ENCODE assay signal across 8 mouse cellular contexts in the genomic region with DNA sequence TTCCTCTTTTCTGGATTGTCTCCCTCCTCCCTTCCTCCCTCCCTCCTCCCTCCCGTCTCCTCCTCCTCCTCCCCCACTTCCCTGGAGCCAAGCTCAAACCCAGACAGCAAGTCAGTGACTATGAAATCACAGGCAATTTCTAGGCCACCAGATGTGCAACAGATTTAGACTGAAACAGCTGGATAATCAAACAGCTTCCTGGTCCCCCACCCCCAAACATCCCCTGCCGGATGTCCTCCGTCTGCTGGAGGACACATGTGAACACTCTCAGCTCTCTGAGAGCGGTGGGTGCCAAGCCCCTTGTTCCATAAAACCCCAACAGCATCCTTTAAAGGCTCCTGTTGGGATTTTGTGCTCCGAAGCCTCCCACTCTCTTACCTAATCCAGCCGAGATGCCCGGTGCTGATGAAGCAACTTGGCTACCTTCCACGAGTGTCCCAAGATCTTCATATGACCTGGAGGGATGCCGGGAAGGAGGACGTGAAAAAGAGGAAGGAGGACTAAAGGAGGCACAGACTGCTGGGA. TPM values are rescaled to one million over a fixed set of nuclear protein-coding genes. Genes with fewer than 3 reads are reported as not detected.
A peak's percentile ranks its signal among the peaks of the same experiment; 100 is the strongest.
DNase-seq lines count a peak whose midpoint lies in the region; ATAC-seq and TF ChIP-seq lines count a peak whose summit lies in the region.

No protein-coding gene starts in this region.

- H3K27ac ChIP-seq in heart, embryonic 11.5 days (ENCODE audit: low read depth, low read length), result peak overlapping the region; percentile 72
- H3K27ac ChIP-seq in kidney, embryonic 14.5 days (ENCODE audit: low read depth, low read length), result peak overlapping the region; percentile 63

- peak overlapping the region; percentile 16; the same call in 1 of the 2 replicates for H3K9ac ChIP-seq in heart, embryonic 11.5 days (ENCODE audit: low read depth, low read length)
- no peak overlapping the region for H3K9ac ChIP-seq in kidney, embryonic 14.5 days (ENCODE audit: low read depth, low read length)

- peak; percentile 38; the same call in 1 of the 2 replicates for ATAC-seq in frontal cortex, adult (ENCODE audit: low TSS enrichment)
- no peak for ATAC-seq in heart, embryonic 11.5 days (replicated peaks; ENCODE audit: insufficient number of reproducible peaks, low FRiP score, low TSS enrichment)
- ATAC-seq in kidney, embryonic 14.5 days (ENCODE audit: low FRiP score, low TSS enrichment), result peak; percentile 48; the same call in 1 of the 2 replicates

- peak overlapping the region; percentile 27 for H3K4me2 ChIP-seq in heart, embryonic 11.5 days
- peak overlapping the region; percentile 36; the same call in 1 of the 2 replicates for H3K4me2 ChIP-seq in kidney, embryonic 14.5 days (replicated peaks; ENCODE audit: low read depth, low read length)

- peaks cover 10% of the 10 kb centered on the region for H3K4me1 ChIP-seq in heart, embryonic 11.5 days (ENCODE audit: control insufficient read depth, insufficient read depth, low read length)
- H3K4me1 ChIP-seq in kidney, embryonic 14.5 days (ENCODE audit: control insufficient read depth, insufficient read depth, low read length), result 0 out of 2 replicates have a peak, but pooled peaks cover 8% of the 10 kb centered on the region

- WGBS in heart, embryonic 11.5 days (ENCODE audit: insufficient replicate concordance), result 50% methylated on average over 10 of the region's 10 CpGs
- WGBS in kidney, embryonic 14.5 days, result 26% methylated on average over 10 of the region's 10 CpGs

- no peaks in the 10 kb centered on the region for H3K27me3 ChIP-seq in heart, embryonic 11.5 days (ENCODE audit: control insufficient read depth, insufficient read depth, low read length)
- H3K27me3 ChIP-seq in kidney, embryonic 14.5 days (ENCODE audit: control insufficient read depth, insufficient read depth, low read length), result no peaks in the 10 kb centered on the region

- H3K9me3 ChIP-seq in heart, embryonic 11.5 days (replicated peaks; ENCODE audit: control insufficient read depth, low read length), result no peaks in the 10 kb centered on the region
- no peaks in the 10 kb centered on the region for H3K9me3 ChIP-seq in kidney, embryonic 14.5 days (ENCODE audit: control insufficient read depth, low read length)

- TF ChIP-seq CTCF in brain, embryonic 14.5 days (IDR thresholded peaks at IDR 0.05; ENCODE audit: borderline replicate concordance, extremely low read depth, insufficient read depth, insufficient read length), result no peak

- no peak overlapping the region for H3K4me3 ChIP-seq in heart, embryonic 11.5 days (ENCODE audit: low read depth, low read length)
- no peak overlapping the region for H3K4me3 ChIP-seq in kidney, embryonic 14.5 days (ENCODE audit: low read length)

- H3K36me3 ChIP-seq in heart, embryonic 11.5 days (ENCODE audit: control insufficient read depth, insufficient read depth, low read length), result no peaks in the 10 kb centered on the region
- no peaks in the 10 kb centered on the region for H3K36me3 ChIP-seq in kidney, embryonic 14.5 days (ENCODE audit: control insufficient read depth, insufficient read depth, low read length)

- no peak for DNase-seq in frontal cortex, postnatal 25 days (ENCODE audit: low spot score in 2 of 2)
- DNase-seq in brain, embryonic 14.5 days (ENCODE audit: low read depth), result peak; percentile 38
- peak; percentile 74 for DNase-seq in lung, postnatal 25 days (ENCODE audit: low spot score)
- peak; percentile 62 for DNase-seq in thymus, postnatal 14 days
- DNase-seq in cerebellum, postnatal 36 days, result no peak

- TF ChIP-seq POLR2A in brain, embryonic 14.5 days (IDR thresholded peaks at IDR 0.05; ENCODE audit: borderline replicate concordance, extremely low read depth, insufficient read depth, insufficient read length, poor library complexity, severe bottlenecking), result no peak

RNA-seq across cellular contexts. Expression of a gene that starts 5.5 kb away (rescaled TPM):
- 0.07 and 0.24 TPM in 2 replicates for polyA plus RNA-seq in brain, embryonic 14.5 days (2012; rRNA removed)
- polyA plus RNA-seq in heart, embryonic 11.5 days (2014; fragmentation: Nextera tagmentation; extraction: Ambion mirVana), result 0.47 and 0.51 TPM in 2 replicates
- polyA plus RNA-seq in kidney, embryonic 14.5 days (2014; fragmentation: Nextera tagmentation; extraction: Ambion mirVana), result 0.31 and 0.36 TPM in 2 replicates

RNA-seq across cellular contexts. Expression of a gene that starts 12.0 kb away (rescaled TPM):
- polyA plus RNA-seq in brain, embryonic 14.5 days (2012; rRNA removed), result 270 and 345 TPM in 2 replicates
- 216 and 225 TPM in 2 replicates for polyA plus RNA-seq in heart, embryonic 11.5 days (2014; fragmentation: Nextera tagmentation; extraction: Ambion mirVana)
- 281 and 296 TPM in 2 replicates for polyA plus RNA-seq in kidney, embryonic 14.5 days (2014; fragmentation: Nextera tagmentation; extraction: Ambion mirVana)

RNA-seq across cellular contexts. Expression of a gene that starts 45.4 kb away (rescaled TPM):
- 0.26 and 0.32 TPM in 2 replicates for polyA plus RNA-seq in brain, embryonic 14.5 days (2012; rRNA removed)
- 6,790 and 6,847 TPM in 2 replicates for polyA plus RNA-seq in heart, embryonic 11.5 days (2014; fragmentation: Nextera tagmentation; extraction: Ambion mirVana)
- polyA plus RNA-seq in kidney, embryonic 14.5 days (2014; fragmentation: Nextera tagmentation; extraction: Ambion mirVana), result 1.6 TPM in 1 of 2 replicates, not detected in the other

Comparison
In these comparisons a context has a peak if more than half of its experiments do, and no peak if none do; other contexts are left out.
1. DNase-seq: peak in brain, embryonic 14.5 days (single experiment), lung, postnatal 25 days (single experiment) and thymus, postnatal 14 days (single experiment); none in frontal cortex, postnatal 25 days (0 of 2) and cerebellum, postnatal 36 days (0 of 2).
2. RNA of a gene that starts 45.4 kb away (polyA plus RNA-seq): 6,790 to 6,847 TPM in heart, embryonic 11.5 days; 1.6 TPM in kidney, embryonic 14.5 days and 0.26 to 0.32 TPM in brain, embryonic 14.5 days; every median in the first group is over 1,000 times any median in the second.